Mouse (Mus musculus) E14TG2a.4 (cell line): ENCODE measurements around the gene Auts2.

ENCODE experiments used
- CTCF ChIP-seq: conservative IDR thresholded peaks from 2 replicates; pipeline ENCODE4 v1.5.1; 2014; ENCODE audit warnings: low read length
- NANOG ChIP-seq: IDR thresholded peaks from 2 replicates; pipeline ENCODE4 v1.6.1; 2014; ENCODE audit warnings: borderline replicate concordance, low read length, mixed read lengths

DNA sequence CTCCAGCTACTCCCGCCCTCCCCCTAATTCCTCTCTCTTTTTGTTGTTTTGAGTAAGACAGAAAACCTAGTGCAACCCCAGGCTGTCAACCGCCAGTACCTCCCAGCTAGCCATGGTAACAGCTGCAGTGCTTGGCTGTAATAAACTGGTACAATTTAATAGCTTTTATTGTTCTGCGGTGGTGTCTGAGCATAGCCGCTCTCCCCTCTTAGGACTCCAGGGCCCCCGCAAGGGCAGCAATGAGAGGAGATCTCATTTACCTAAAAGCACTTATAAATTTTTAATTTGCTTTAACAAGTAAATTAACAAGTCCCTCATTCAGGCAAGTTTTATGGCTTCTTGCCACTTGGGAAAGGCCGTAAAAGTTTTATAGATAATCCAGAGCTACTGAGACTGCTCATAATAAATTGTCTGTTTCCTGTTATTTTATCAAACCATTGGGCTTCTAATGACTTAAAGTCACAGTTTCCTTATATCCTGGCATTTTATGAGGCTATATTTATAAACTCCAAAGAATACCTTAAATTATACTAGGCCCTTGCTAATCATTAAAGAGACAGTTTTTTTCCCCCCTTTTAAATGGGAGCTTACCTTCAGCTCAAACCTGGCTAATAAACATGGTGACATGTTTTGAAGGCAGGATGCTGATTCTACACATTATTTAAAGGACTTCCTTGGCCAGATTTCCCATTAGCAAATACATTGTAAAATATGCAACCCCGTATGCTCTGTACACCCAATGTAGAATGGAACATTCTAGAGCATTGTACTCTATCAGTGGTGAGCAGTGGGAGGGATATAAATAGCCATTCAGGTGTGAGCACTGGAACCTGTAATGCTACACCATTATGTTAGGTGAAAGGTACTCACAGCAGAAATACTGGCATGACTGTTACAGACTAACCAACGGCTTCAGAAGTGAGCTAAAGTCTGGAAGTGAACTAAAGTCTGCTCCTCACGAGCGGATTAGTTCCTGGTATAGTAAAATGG, 475.1 kb downstream of the Auts2 start:
- no peak for TF ChIP-seq CTCF
- no peak for TF ChIP-seq NANOG
